Comparison of ENCODE assay signal across 8 mouse cellular contexts in genomic region chr11:104443359-104443758, GRCm38 (mm10). TPM values are rescaled to one million over a fixed set of nuclear protein-coding genes. Genes with fewer than 3 reads are reported as not detected.
A peak's percentile ranks its signal among the peaks of the same experiment; 100 is the strongest.
DNase-seq lines count a peak whose midpoint lies in the region; ATAC-seq and TF ChIP-seq lines count a peak whose summit lies in the region.

No protein-coding gene starts in this region.

- peak overlapping the region; percentile 88 for H3K4me2 ChIP-seq in liver, embryonic 11.5 days

- WGBS in cerebellum, adult 2 months = 48% methylated on average over 2 of the region's 2 CpGs
- WGBS in liver, embryonic 11.5 days = 32% methylated on average over 2 of the region's 2 CpGs

- ATAC-seq in liver, embryonic 11.5 days (replicated peaks; ENCODE audit: low FRiP score) = no peak
- ATAC-seq in megakaryocyte-erythroid progenitor cell, adult 5-6 weeks (replicated peaks; ENCODE audit: low FRiP score, low TSS enrichment, poor library complexity, severe bottlenecking) = no peak

- no peak overlapping the region for H3K27ac ChIP-seq in cerebellum, adult 2 months (ENCODE audit: insufficient read depth, low read length)
- H3K27ac ChIP-seq in liver, embryonic 11.5 days (ENCODE audit: low read depth, low read length) = peak overlapping the region; percentile 100

- peak overlapping the region; percentile 99 for H3K9ac ChIP-seq in liver, embryonic 11.5 days (ENCODE audit: low read depth, low read length)

- H3K4me3 ChIP-seq in cerebellum, adult 2 months (replicated peaks; ENCODE audit: insufficient read depth, low read depth, low read length) = peak overlapping the region; percentile 71
- H3K4me3 ChIP-seq in liver, embryonic 11.5 days (ENCODE audit: low read depth, low read length) = peak overlapping the region; percentile 81

- no peaks in the 10 kb centered on the region for H3K9me3 ChIP-seq in liver, embryonic 11.5 days (ENCODE audit: control insufficient read depth, low read length)

- no peak for TF ChIP-seq POLR2A in cerebellum, adult 2 months (IDR thresholded peaks at IDR 0.05; ENCODE audit: borderline replicate concordance, insufficient read depth, low read length)

- no peaks in the 10 kb centered on the region for H3K27me3 ChIP-seq in cerebellum, adult 2 months (ENCODE audit: control insufficient read depth, insufficient read depth, low read length)
- H3K27me3 ChIP-seq in liver, embryonic 11.5 days (replicated peaks; ENCODE audit: control insufficient read depth, insufficient read depth, low read length) = no peaks in the 10 kb centered on the region

- no peaks in the 10 kb centered on the region for H3K36me3 ChIP-seq in liver, embryonic 11.5 days (ENCODE audit: control insufficient read depth, insufficient read depth, low read length)

- 0 out of 2 replicates have a peak, but pooled peaks cover 2% of the 10 kb centered on the region for H3K4me1 ChIP-seq in cerebellum, adult 2 months (ENCODE audit: control insufficient read depth, insufficient read depth, low read length)
- H3K4me1 ChIP-seq in liver, embryonic 11.5 days (replicated peaks; ENCODE audit: control insufficient read depth, insufficient read depth, low read length) = peaks cover 16% of the 10 kb centered on the region

- DNase-seq in cerebellum, adult 2 months = no peak
- no peak for DNase-seq in cerebellum, adult 8-10 months
- DNase-seq in thymus, postnatal 0 days (ENCODE audit: low spot score) = peak; percentile 5
- DNase-seq in thymus, postnatal 36 days = no peak
- DNase-seq in liver, embryonic 11.5 days (ENCODE audit: low spot score) = no peak
- DNase-seq in adrenal gland, adult 8-10 months = no peak
- DNase-seq in cerebellum, postnatal 36 days = no peak

- no peak for TF ChIP-seq CTCF in cerebellum, adult 2 months (IDR thresholded peaks at IDR 0.05; ENCODE audit: borderline replicate concordance, insufficient read depth, low read depth, low read length)

RNA-seq across cellular contexts. Expression of gene Kansl1, which starts 25.3 kb away (rescaled TPM):
- polyA plus RNA-seq in cerebellum, adult 2 months (2012; rRNA removed) = 87.7 and 91.0 TPM in 2 replicates
- 17.5 and 18.3 TPM in 2 replicates for polyA plus RNA-seq in thymus, postnatal 0 days (2015; fragmentation: Nextera tagmentation; extraction: Ambion mirVana)
- 18.2 and 20.3 TPM in 2 replicates for polyA plus RNA-seq in liver, embryonic 11.5 days (2014; fragmentation: Nextera tagmentation; extraction: Ambion mirVana)
- 46.2 and 51.1 TPM in 2 replicates for total RNA-seq in megakaryocyte-erythroid progenitor cell, adult 5-6 weeks (2014; fragmentation: Nextera tagmentation)
- 22.2 and 26.8 TPM in 2 replicates for total RNA-seq in megakaryocyte-erythroid progenitor cell, adult 5-6 weeks (2017)
- 10 to 100 TPM; 49.5 to 71.3 (median 64.1) TPM for total RNA-seq in adrenal gland, adult 8-10 months (2022)
